Mouse (Mus musculus) regulatory T cell (primary cell): ENCODE data around the gene Supt7l.
"Not testable (repeated sequence)": the region's sequence is repeated elsewhere in the genome, so short reads cannot be mapped to it uniquely, and the experiment has no call there.

Source experiments
- in situ Hi-C: fragments of 300-600 bp; cut with MboI, MseI; formaldehyde crosslinking; loops from one replicate; pipeline ENCODE4 v1.15.1; 2025; ENCODE audit warnings: high pct_unique_total_duplicates

Gene Supt7l

DNA sequence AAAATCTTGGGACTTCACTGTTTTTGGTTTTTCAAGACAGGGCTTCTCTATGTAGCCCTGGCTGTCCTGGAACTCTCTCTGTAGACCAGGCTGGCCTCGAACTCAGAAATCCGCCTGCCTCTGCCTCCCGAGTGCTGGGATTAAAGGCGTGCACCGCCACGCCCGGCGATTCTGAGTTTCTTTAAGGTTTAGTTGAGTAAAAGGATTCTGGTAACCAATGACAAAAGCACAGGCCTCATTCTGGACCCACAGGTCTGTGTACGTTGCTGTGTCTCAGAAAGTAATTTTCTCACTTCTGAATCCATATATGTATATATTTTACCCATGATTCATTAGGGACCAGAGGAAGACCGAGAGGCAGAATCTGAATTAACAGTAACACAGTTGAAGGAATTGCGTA, at the start of gene Supt7l:
Gene Supt7l, minus strand, starts transcription at position 101 of the 400 bp plus-strand sequence.
- in situ Hi-C loops = not testable (repeated sequence)

DNA sequence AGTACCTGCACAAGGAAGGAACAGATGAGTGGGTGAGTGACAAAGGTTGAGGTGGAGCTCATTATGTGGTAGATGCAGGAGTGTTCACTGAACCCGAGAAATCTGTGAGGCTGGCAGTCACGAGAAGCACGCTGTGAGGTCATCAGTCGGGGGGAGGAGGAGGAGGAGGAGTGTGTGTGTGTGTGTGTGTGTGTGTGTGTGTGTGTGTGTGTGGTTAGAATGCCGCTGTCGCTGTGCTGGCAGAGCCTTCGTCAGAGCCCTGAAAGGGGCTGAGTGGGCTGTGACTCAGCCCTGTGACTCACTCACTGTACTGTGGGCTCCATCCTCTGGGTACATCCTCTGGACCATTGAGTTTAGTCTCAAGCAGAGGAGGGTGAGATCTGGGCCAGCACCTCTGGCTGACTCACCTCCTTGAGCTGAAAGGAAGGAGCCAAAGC, 49.0 kb upstream of the Supt7l start:
- in situ Hi-C loops = loop anchor here (5.0 kb wide), 1 partner anchor 121 kb away; the partner anchor contains the start of genes Babam2 and Rbks

DNA sequence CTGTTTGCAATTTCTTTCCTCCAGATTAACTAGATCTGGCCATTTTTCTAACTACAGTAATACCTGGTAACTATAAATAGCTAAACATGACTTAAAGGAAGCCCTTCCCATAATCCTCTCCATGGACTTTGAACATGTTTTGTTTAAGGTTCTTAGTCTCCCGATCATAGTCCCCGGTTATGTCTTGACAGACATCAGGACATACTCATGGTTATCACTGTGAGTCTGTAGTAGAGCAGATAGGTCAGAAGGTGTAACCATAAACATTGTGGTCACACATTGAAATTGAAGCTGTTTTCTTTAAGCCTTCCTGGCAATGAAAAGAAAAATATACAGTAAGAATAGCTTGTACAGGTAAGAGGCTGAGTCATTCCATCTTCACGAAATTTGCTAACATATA, 46.1 kb upstream of the Supt7l start:
- in situ Hi-C loops = no loop called here

DNA sequence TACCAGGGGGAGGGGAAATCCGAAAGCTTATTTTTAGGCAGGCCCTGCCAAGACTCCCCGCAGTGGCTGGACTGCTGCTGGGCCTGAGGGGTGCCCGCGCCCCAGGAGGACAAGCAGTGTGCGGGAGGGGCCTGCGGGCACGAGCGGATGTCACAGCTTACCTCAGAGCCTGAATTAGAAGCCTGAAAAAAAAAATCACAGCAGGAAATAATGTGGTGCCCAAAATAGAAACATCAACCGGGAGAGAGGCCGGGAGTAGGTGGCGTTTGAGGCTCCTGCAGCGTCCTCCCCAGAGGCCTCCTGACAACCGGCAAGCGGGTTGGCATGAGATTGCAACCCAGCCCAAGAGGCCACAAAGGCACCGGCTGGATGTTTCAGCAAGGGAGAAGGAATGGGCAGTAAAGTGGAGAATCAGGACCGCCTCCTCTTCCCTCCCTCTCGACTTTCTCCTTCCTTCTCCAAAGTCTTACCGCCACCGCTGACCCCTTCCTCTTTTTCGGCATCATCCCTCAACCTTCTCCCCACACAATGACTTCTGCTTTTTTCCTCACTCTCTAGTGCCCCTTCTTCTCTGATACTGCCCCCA, 43.5 kb upstream of the Supt7l start:
- in situ Hi-C loops = no loop called here

DNA sequence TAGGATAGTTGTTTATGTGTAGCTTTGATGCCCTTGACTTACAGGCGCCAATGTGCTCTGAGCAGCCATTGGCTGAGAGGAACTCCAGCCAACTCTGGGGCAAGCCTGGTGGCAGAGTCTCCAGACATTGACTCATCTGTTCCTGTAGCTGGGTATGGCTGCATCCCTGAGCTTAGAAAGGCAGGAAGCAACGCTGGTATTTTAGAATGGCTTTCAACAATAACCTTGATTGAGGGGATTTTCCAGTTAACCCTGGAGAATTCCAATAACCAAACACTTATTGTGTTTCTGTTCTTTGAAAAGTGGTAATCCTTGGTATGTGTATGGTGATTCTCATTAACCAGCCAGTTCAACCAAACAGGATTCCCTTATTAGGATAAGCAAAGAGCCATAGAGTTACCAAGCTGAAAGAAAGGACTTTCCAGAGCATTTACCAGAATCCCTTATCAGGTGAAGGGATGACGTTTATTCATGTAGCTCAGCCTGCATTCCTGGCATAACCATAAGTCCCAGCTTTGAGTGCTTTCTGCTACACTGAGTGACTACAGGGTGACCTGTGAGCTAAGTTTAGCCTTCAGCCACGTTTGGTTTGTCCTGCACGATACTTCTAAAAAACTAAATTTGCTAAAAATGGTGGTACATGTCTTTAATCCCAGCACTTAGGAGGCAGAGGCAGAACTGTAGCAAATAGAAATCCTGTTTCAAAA, 40.5 kb upstream of the Supt7l start:
- in situ Hi-C loops = no loop called here

DNA sequence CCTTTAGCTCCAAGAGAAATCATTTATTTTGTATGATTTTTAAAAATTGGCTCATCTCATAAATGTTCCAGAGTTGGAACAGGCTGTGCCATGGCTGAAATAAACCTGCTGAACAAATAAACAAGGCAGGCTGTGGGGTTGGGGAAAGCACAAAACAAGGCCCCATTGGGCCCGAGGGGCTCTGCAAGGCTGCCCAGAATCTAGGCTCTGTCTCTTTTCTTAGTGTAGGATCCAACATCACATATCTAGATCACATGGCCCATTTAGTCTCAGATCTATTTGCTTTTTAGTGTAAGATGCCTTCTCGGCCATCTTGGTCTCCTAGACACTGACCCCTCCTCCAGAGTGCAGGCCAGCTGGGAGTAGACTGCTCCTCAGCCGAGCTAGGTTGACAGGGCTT, 38.9 kb upstream of the Supt7l start:
- in situ Hi-C loops = no loop called here

DNA sequence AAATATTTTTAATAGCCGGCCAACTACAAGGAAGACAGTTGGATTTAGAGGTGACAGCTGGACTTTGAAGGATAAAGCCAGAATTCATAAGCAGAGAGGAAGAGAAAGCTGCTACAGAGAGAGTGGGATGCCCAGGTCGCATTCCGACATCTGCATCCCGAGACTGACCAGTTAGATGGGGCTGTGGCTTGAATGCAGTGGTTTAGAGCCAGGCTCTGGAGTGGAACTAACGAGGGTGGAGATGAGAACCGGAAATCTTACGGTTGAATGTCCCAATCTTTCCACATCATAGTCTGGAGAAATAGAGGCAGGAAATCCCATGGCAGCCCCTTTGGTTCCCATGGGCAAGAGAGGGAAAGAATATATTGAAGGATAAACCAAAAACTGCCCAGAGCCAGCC, 38.4 kb upstream of the Supt7l start:
- in situ Hi-C loops = no loop called here

DNA sequence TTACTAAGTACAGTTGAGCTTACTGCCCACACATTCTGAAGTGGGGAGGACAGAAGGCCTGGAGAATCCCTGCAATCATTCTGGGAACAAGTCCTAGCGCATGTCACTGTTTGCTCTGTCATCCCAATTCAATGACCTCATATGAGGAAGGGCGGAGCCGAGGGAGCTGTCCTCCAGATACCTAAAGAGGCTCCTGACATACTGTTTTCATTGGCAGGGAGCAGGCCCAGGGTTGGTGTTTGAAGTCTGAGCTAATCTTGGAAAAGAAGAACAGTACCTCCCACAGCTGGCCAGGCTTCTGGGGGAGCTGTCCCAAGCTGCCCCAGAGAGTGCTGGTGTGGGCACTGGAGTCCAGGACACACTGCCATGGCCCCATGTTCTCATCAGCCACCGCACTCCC, 37.4 kb upstream of the Supt7l start:
- in situ Hi-C loops = loop anchor here (5.0 kb wide), 1 partner anchor 632 kb away; no protein-coding TSS in a partner anchor

DNA sequence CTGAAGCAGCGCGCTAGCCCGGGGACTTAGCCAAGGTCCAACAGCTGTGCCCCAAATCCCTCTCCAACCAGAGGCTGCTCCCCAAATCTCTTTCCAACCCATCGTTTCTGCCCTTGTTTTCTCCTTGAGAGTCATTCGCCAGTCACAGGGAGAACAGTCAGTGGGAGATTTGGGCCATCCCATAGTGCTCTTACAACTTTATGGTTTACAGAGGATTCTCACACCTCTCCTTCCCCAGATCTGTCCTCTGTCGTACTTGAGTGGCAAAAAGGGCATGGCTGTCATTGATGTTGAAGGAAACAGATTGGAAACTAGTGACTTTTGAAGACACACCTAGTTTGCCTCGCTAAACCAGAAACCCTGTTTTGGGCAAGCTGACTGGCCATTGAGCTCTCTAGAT, 36.3 kb upstream of the Supt7l start:
- in situ Hi-C loops = loop anchor here (5.0 kb wide), 1 partner anchor 633 kb away; no protein-coding TSS in a partner anchor

DNA sequence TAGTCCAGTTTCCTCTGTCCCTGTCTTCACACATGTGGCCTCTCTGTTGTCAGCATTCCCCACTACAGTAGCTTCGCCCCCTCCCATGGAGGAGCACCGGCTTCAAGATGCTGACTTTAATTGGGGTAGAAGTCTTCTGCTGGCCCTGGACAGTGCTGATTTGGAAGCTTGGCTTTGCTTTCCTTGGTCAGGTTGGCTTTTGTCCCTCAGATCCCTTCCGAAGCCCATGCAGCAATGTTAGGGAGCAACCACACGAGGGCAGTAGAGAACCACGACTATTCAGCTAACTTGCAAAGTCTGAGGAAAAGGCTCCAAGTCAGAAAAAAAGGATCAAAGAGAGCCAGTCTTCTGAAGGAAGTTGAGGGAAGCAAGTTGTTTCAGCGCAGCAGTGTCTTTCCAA, 35.9 kb upstream of the Supt7l start:
- in situ Hi-C loops = loop anchor here (5.0 kb wide), 1 partner anchor 634 kb away; no protein-coding TSS in a partner anchor

DNA sequence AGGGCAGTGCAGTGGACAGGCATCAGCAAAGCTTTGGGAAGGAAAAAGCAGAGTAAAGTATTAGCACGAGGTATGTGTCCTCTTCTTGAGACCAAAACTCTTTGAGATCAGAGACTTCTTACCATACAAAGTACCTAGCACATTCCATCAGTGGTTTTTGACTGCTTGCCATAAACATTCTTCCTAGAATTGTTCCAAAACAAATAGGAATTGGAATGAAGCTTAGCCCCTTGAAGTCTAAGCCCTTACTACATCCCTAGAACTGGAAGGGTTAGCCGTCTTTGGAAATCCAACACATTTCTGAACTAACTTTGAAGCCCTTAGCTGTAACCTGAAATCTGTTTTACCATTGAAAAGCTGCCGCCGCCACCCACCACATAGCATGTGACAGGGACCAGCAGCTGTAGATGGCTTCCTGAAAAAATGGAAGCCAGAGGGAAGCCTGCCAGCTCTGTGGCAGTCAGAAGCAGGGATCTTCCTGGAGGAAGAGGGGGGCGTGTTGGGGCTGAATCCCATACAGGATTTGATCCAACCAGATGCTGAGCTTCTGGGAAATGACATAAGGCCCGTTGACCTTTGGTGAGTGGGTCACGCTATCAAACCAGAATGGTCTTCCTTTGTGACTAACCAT, 34.5 kb upstream of the Supt7l start:
- in situ Hi-C loops = loop anchor here (5.0 kb wide), 1 partner anchor 635 kb away; no protein-coding TSS in a partner anchor

DNA sequence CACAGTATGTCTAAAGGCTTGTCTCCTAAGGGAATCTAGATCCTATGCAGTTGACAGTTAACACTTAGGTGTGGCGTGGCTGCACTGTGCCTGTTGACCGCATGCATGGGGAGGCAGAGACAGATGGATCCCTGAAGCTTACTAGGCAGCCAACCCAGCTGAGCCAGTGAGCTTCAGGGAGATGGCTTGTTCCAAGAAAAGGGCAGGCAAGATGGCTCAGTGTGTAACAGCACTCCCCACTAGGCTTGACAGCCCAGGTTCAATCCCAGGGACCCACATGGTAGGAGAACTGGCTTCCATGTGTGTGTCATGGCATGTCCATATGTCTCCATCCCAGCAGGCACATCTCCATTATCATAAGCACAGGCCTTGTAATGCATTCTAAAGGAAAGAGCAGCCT, 32.7 kb upstream of the Supt7l start:
- in situ Hi-C loops = loop anchor here (5.0 kb wide), 1 partner anchor 637 kb away; no protein-coding TSS in a partner anchor

DNA sequence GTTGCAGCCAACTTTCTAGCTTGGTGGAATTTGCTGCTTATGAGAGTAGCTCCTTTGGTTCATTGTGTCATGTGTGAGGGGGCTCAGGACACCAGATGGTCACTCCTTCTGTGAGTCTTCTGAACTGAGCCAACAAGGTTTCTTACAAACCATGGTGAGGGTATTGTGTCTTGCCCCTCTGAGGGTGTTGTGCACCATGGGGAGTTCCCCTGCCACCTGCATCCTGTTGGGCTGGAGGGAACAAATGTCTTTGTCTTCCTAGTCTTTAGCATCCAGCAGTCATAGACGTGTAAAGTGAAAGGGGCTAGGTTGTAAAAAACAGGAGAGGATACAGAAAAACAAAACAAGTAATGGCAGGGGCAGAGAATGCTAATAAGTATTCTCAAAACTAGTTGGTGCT, 31.8 kb upstream of the Supt7l start:
- in situ Hi-C loops = no loop called here

DNA sequence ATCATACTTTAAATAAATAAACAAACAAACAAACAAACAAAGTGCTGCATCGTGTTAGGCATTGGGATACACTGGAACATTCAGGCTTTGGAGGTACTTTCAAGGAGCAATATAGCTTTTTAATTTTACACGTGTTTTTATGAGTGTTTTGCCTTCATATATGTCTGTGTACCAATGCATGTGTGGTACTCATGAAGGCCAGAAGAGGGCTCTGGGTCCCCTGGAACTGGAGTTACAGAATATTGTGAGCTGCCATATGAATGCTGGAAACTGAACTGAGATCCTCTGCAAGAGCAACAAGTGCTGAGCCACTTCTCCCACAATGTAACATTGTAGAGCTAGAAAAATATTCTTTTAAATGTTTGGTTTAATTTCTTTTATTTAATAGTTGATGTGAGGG, 7.6 kb upstream of the Supt7l start:
- in situ Hi-C loops = no loop called here

DNA sequence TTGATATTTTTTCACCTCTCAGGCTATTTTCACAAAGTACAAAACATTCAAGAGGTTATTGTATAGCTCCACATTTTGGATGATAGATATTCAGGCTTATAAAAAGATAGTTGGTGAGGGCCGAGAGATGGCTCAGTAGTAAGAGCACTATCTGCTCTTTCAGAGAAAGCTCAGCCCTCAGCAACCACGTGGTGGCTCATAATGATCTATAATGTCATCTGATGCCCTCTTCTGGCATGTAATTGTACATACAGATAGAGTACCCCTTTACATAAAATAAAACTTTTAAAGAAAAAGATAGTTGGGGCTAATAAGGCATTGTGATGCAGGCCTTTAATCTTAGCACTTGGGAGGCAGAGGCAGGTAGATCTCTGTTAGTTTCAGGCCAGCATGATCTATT, 953 bp upstream of the Supt7l start:
- in situ Hi-C loops = no loop called here

DNA sequence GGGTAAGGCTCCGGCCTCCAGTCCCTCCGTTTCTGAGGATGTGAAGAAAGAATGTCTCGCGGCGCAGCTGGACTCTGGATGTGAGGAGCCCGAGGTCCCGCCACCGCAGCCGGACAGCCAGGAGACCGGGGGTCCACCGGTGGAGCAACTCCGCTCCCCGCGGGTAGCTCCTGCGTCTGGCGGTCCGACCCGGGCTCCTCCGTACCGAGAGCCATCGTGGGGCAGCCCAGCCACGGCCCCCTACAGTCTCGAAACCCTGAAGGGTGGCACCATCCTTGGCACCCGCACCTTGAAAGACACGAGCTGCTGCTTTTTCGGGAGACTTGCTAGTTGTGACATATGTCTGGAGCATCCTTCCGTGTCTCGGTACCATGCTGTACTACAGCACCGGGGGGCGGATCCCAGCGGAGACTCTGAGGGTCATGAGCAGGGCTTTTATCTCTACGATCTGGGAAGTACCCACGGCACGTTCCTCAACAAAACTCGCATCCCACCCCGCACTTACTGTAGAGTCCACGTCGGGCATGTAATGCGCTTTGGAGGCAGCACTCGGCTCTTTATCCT, 408 bp downstream of the Supt7l start:
- in situ Hi-C loops = no loop called here

DNA sequence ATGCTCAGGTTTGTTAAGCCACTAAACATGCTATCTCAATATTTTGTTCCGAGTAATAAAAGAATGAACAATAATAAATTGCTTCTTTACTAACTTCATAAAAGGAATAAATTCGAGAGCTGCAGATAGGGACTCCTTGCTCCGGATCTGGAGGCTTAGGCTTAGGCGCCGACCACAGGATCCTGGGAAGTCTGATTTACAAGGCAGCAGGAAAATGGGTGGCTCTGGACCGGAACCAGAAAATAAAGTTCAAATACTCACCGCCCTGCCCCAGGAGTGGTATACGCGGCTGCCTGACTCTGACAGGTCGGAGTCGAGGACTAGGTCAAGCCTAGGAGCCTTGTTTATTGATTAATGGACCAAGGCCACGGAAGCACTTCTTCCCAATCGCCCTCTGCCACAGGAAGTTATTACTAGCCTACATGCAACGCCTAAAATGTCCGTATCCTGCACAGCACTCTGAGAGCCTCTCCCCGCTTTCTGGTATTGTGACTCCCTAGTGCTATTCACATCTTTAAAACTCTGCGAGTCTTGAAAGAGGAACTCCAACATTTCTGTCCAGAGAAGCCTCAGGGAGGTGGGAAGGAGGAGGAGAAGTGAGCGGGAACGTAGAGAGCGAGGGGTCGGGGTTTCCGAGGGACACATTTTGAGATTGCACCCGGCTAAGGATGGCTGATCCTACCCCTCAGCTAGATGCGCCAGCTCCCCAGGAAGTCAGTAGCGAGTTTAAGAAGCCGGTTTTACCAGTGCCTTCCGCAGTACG, 1.1 kb downstream of the Supt7l start, which contains the start of gene Slc4a1ap:
Gene Slc4a1ap, plus strand, starts transcription at position 642 of the 763 bp plus-strand sequence.
- in situ Hi-C loops = no loop called here

DNA sequence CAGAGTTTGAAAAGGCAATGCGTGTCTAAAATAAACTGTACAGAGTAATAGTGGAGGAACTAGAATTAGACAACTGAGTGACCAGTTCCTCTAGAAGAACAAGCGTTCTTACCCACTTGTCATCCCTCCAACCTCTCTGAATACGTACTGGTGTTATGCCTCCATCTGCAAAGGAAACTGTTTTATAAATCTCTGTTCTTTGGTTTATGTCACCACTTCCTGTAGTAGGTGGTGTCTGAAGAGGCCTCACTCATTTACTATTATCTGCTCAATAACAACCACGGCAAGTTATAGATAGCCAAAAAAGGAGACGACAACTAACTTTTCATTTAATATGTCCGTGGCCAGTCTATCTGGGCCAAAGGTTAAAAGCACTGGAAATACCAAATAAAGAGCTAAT, 7.1 kb downstream of the Supt7l start:
- in situ Hi-C loops = no loop called here

DNA sequence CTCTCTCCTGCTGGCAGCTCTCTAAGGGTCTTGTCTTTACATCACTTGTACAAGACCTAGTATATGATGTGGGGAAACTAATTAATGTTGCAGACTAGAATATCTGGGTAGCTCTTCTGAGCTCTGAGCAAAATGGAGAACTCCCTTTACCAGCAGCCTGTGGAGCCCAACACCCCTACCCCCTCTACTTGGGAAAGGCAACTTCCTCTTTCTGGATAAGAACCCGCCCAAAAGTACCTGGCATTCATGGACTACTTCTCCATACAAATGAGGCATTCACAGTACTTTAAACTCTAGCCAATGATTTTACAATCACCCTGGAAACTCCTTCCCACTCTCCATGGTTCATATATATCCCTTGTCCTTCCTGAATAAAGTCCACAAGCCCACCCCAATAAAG, 15.1 kb downstream of the Supt7l start:
- in situ Hi-C loops = no loop called here

DNA sequence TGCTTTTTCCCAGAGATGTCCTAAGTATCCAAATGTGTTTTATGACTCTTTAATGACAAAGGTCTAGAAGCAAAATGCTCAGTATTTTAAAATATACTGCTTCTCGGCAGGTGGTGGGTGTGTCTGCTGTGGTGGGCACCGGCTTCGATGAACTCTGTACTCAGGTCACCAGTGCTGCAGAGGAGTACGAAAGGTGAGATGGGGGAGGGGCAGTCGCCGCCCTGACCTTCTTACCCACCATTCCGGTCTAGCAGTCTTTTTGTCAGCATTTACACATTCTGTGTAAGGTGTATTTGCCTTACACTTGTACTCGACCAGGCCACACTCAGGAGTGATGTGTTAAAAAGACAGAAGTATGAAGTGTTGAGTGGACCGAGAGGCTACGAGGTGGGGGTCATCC, 22.8 kb downstream of the Supt7l start:
- in situ Hi-C loops = no loop called here

DNA sequence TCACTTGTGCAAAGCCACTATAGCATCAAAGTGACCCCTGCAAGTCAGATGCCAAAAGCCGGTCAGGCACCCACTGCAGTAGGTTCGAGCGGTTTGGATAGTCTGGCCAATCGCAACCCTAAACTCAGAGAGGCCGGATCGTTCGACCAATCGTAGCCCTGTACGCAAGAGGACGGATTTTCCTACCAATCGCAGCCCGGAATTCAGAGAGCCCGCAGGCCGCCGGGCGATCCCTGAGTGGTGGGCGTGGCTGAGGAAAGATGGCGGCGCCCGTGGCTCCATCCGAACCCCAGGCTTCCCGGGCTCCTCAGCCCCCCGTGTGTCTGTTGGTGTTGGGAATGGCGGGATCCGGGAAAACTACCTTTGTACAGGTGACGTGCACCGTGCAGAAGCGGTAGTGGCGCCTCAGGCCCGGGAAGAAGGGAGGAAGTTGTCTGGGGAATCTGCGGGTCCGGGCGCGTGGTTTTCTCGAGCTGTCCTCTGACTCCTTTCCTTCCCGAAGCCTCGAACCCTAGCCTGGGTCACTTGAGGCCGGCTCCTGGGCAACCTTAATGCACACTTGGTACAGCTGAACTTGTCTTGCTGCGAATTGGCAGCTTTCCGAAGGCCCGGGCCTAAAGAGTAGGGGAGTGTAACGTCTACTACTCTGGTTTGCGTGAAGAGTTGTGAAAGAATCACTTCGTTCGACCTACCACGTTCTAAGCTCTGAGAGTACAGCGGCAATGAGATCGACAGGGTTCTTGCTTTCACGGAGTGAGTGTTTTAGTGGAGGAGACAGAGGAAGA, 32.9 kb downstream of the Supt7l start, which contains the start of gene Gpn1:
Gene Gpn1, plus strand, starts transcription at position 229 of the 785 bp plus-strand sequence.
- in situ Hi-C loops = no loop called here
